Mouse (Mus musculus): ENCODE data around the gene Pla2g5. TPM values are rescaled to one million over a fixed set of nuclear protein-coding genes. Genes with fewer than 3 reads are reported as not detected.
A peak's percentile ranks its signal among the peaks of the same experiment; 100 is the strongest.
"Not testable (repeated sequence)": the region's sequence is repeated elsewhere in the genome, so short reads cannot be mapped to it uniquely, and the experiment has no call there.

Pla2g5 gene
- polyA plus RNA-seq, 1 experiment from 2014 or later: 0.38 TPM

DNA sequence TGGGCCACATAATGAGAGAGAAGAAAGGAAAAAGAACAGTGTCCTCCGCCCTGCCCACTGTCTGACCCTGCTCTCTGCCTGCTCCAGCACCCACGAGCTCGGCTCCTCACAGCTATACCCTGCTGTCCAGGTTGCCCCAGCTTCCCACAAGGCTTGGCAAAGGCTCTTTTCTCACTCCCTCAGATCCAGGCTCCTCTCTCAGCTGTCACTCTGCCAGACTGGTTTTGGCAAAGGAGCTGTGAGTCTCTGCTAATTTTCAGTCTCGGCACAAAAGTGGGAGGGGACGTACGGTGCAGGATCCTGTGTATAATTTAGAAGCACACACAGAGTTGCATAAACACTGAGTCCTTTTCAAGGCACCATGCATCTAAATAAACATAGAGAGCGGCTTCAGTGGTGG, 21.9 kb downstream of the Pla2g5 start:
- peak; percentile 42; the same call in 1 of the 2 replicates for ATAC-seq
- WGBS: 58% methylated on average over 7 of the region's 7 CpGs
- H3K27ac ChIP-seq (ENCODE audit: low read depth, low read length): no peak overlapping the region
- H3K9ac ChIP-seq (ENCODE audit: low read depth, low read length): no peak overlapping the region
- H3K4me1 ChIP-seq (ENCODE audit: control insufficient read depth, insufficient read depth, low read depth, low read length): no peaks in the 10 kb centered on the region
- no peaks in the 10 kb centered on the region for H3K36me3 ChIP-seq (ENCODE audit: control insufficient read depth, insufficient read depth, low read length)
- no peak overlapping the region for H3K4me2 ChIP-seq (ENCODE audit: low read length)
- H3K27me3 ChIP-seq (replicated peaks; ENCODE audit: control insufficient read depth, insufficient read depth, low read length): no peaks in the 10 kb centered on the region
- H3K9me3 ChIP-seq (ENCODE audit: control insufficient read depth, low read length): peaks cover 9% of the 10 kb centered on the region
- H3K4me3 ChIP-seq (ENCODE audit: low read length): no peak overlapping the region

DNA sequence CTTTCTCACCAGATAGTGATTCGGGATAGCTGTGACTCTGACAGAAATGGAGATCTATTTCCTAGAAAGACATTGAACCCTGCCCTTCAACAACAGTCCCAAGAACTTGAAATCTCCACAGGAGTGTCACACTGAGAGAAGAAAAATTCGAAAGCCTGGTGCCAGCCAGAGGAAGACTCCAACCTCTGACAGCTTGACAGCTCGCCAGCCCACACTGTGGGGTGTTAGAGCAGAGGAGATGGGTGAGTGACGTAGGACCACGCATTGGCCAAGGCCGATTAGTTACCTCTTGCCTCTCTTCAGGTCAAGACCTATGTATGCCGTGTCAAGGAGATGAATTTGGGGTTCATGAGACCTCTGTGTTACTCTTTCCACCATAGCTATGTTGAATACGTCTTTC, 22.6 kb downstream of the Pla2g5 start:
- Histone ChIP-seq H3K9ac (ENCODE audit: low read depth, low read length) (no peak overlapping the region), H3K4me3 (ENCODE audit: low read length) (no peak overlapping the region), H3K36me3 (ENCODE audit: control insufficient read depth, insufficient read depth, low read length) (no peaks in the 10 kb centered on the region), H3K9me3 (ENCODE audit: control insufficient read depth, low read length) (peaks cover 9% of the 10 kb centered on the region), H3K4me1 (ENCODE audit: control insufficient read depth, insufficient read depth, low read depth, low read length) (no peaks in the 10 kb centered on the region), H3K27ac (ENCODE audit: low read depth, low read length) (no peak overlapping the region), H3K4me2 (ENCODE audit: low read length) (no peak overlapping the region), H3K27me3 (replicated peaks; ENCODE audit: control insufficient read depth, insufficient read depth, low read length) (no peaks in the 10 kb centered on the region)
- 77% methylated on average over 8 of the region's 8 CpGs for WGBS
- no peak for ATAC-seq

DNA sequence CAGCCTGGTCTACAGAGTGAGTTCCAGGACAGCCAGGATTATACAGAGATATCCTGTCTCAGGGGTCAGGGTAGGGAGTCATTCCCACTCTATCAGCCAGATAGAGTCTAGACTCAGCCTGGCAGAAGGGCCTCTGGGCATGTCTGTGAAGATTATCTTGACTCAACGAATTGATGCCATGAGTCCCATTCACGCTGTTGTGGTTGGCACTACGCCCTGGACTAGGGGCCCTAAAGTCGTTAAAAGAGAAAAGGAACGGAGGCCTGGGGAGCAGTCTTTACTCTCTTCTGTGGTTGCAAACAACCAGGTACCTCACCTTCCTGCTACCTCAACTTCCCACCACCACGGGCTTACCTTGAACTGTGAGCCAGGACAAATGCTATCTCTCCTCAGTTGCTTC, 23.5 kb downstream of the Pla2g5 start:
- H3K27ac ChIP-seq (ENCODE audit: low read depth, low read length): no peak overlapping the region
- WGBS: 70% methylated on average over 6 of the region's 6 CpGs
- no peak for ATAC-seq
- H3K9me3 ChIP-seq (ENCODE audit: control insufficient read depth, low read length): peaks cover 9% of the 10 kb centered on the region
- H3K4me3 ChIP-seq (ENCODE audit: low read length): no peak overlapping the region
- H3K9ac ChIP-seq (ENCODE audit: low read depth, low read length): no peak overlapping the region
- H3K36me3 ChIP-seq (ENCODE audit: control insufficient read depth, insufficient read depth, low read length): no peaks in the 10 kb centered on the region
- H3K27me3 ChIP-seq (replicated peaks; ENCODE audit: control insufficient read depth, insufficient read depth, low read length): no peaks in the 10 kb centered on the region
- H3K4me1 ChIP-seq (ENCODE audit: control insufficient read depth, insufficient read depth, low read depth, low read length): no peaks in the 10 kb centered on the region
- H3K4me2 ChIP-seq (ENCODE audit: low read length): no peak overlapping the region

DNA sequence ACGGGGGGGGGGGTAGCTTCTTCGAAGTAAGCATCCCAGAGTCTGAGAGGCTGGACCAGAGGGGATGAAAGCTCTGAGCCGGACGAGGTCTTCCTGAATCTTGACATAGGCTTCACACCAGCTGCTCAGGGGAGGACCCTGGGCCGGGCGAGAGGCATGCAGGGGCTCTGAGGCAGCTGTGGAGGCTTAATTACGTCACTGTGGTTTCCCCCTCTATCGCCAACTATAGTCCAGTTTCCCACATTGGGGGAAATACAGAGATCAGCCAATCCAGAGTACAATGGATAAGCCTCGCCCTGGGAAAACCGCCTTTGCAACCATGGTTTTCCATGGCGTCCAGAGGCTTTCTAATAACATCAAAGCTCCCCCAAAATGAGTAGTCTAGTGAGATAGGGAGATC, 36.1 kb downstream of the Pla2g5 start:
- Histone ChIP-seq H3K27ac (ENCODE audit: low read depth, low read length) (no peak overlapping the region), H3K9ac (ENCODE audit: low read depth, low read length) (no peak overlapping the region), H3K36me3 (ENCODE audit: control insufficient read depth, insufficient read depth, low read length) (no peaks in the 10 kb centered on the region), H3K4me2 (ENCODE audit: low read length) (no peak overlapping the region), H3K4me3 (ENCODE audit: low read length) (no peak overlapping the region), H3K9me3 (ENCODE audit: control insufficient read depth, low read length) (0 out of 2 replicates have a peak, but pooled peaks cover 5% of the 10 kb centered on the region), H3K4me1 (ENCODE audit: control insufficient read depth, insufficient read depth, low read depth, low read length) (no peaks in the 10 kb centered on the region), H3K27me3 (replicated peaks; ENCODE audit: control insufficient read depth, insufficient read depth, low read length) (no peaks in the 10 kb centered on the region)
- no peak for ATAC-seq
- WGBS: 64% methylated on average over 11 of the region's 11 CpGs

DNA sequence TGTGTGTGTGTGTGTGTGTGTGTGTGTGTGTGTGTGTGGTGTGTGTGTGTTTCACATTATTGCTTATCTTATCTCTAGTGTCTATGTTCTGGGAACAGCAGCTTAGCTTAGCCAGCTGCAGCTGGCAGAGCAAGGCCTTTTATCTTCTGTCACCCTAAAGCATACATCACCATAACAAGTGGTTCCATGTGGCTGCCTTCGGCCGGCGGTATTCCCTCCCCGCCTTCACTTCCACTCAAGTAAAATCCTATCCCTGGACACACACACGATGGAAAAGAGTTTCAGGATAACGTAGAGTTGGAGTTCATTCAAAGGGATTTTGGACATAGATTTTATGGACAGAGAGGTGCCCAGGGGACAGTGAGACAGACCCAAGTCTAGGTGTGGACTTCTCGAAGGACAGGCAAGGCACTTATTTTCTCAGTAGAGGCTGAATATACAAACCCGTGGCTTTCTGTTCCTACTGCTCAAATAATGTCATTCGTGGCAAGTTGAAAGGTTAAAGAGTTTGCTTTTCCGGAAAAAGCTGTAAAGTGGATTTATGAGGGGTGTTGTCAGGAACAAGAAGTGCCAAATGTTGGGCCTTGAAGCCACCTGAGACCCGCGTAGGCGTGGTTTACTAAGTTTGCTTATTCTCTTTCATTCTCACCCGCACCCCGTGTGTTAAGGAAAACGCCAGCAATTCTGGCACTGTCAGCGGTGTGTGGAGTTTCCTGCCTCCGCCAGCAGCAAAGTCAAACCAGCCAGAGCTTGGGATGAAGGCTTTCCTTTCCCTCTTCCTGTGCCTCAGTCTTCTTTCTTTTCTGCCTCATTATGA, 37.3 kb downstream of the Pla2g5 start:
- WGBS: 59% methylated on average over 18 of the region's 18 CpGs

DNA sequence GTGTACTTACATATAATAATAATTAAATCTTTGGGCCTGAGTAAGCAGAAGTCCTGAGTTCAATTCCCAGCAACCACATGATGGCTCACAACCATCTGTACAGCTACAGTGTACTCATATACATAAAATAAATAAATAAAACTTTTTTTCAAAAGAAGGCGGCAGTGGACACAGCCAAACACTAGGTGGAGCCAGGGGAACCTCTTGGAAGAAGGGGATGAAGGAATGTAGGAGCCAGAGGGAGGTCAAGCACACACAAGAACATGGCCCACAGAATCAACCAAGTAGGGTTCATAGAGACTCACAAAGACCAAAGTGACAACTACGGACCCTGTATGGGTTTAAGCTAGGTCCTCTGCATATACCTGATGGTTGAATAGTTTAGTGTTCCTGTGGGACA, 38.6 kb downstream of the Pla2g5 start:
- ATAC-seq: no peak
- 85% methylated on average over 2 of the region's 2 CpGs for WGBS

More for the DNA sequence above, 37.3 kb downstream of the Pla2g5 start:
- Histone ChIP-seq H3K36me3 (ENCODE audit: control insufficient read depth, insufficient read depth, low read length) (no peaks in the 10 kb centered on the region), H3K9me3 (ENCODE audit: control insufficient read depth, low read length) (0 out of 2 replicates have a peak, but pooled peaks cover 5% of the 10 kb centered on the region), H3K27ac (ENCODE audit: low read depth, low read length) (no peak overlapping the region), H3K27me3 (replicated peaks; ENCODE audit: control insufficient read depth, insufficient read depth, low read length) (no peaks in the 10 kb centered on the region), H3K9ac (ENCODE audit: low read depth, low read length) (no peak overlapping the region), H3K4me1 (ENCODE audit: control insufficient read depth, insufficient read depth, low read depth, low read length) (no peaks in the 10 kb centered on the region), H3K4me3 (ENCODE audit: low read length) (no peak overlapping the region), H3K4me2 (ENCODE audit: low read length) (no peak overlapping the region)
- ATAC-seq: no peak

DNA sequence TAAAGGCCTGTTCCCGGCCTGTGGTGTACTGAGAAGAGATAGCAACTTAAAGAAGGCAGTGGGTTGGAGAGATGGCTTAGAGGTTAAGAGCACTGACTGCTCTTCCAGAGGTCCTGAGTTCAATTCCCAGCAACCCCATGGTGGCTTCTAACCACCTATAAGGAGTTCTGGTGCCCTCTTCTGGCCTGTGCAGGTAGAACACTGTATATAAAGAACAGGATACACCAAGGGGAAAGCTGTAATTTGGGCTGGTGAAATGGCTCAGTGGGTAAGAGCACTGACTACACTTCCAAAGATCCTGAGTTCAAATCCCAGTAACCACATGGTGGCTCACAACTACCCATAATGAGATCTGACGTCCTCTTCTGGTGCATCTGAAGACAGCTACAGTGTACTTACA, 39.1 kb downstream of the Pla2g5 start:
- H3K4me3 ChIP-seq (ENCODE audit: low read length); H3K4me2 ChIP-seq (ENCODE audit: low read length); H3K9ac ChIP-seq (ENCODE audit: low read depth, low read length); H3K4me1 ChIP-seq (ENCODE audit: control insufficient read depth, insufficient read depth, low read depth, low read length); H3K27me3 ChIP-seq (replicated peaks; ENCODE audit: control insufficient read depth, insufficient read depth, low read length); H3K36me3 ChIP-seq (ENCODE audit: control insufficient read depth, insufficient read depth, low read length); H3K9me3 ChIP-seq (ENCODE audit: control insufficient read depth, low read length); H3K27ac ChIP-seq (ENCODE audit: low read depth, low read length); ATAC-seq: not testable (repeated sequence)
- WGBS: 83% methylated on average over 2 of the region's 2 CpGs

More for the DNA sequence above, 38.6 kb downstream of the Pla2g5 start:
- Histone ChIP-seq H3K4me3 (ENCODE audit: low read length) (no peak overlapping the region), H3K36me3 (ENCODE audit: control insufficient read depth, insufficient read depth, low read length) (no peaks in the 10 kb centered on the region), H3K27ac (ENCODE audit: low read depth, low read length) (no peak overlapping the region), H3K9me3 (ENCODE audit: control insufficient read depth, low read length) (0 out of 2 replicates have a peak, but pooled peaks cover 5% of the 10 kb centered on the region), H3K27me3 (replicated peaks; ENCODE audit: control insufficient read depth, insufficient read depth, low read length) (no peaks in the 10 kb centered on the region), H3K9ac (ENCODE audit: low read depth, low read length) (no peak overlapping the region), H3K4me2 (ENCODE audit: low read length) (no peak overlapping the region), H3K4me1 (ENCODE audit: control insufficient read depth, insufficient read depth, low read depth, low read length) (no peaks in the 10 kb centered on the region)

DNA sequence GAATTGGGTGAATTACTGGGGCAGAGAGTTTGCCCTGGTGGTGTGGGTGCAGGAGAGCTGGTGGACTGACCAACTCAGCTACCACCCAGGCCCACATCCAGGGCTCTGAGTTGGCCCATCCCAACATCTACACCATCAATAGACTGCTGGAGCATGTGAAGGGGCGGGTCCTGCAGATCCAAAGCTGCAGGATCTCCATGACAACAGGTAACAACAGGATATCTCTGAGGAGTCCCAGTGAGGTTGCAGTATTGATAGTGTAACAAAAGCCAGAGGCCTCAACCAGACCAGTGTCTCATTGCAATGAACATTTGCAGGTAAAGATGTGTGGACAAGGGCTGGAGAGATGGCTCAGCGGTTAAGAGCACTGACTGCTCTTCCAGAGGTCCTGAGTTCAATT, 42.2 kb downstream of the Pla2g5 start:
- Histone ChIP-seq H3K4me2 (ENCODE audit: low read length) (no peak overlapping the region), H3K27me3 (replicated peaks; ENCODE audit: control insufficient read depth, insufficient read depth, low read length) (no peaks in the 10 kb centered on the region), H3K9me3 (ENCODE audit: control insufficient read depth, low read length) (0 out of 2 replicates have a peak, but pooled peaks cover 5% of the 10 kb centered on the region), H3K4me3 (ENCODE audit: low read length) (no peak overlapping the region), H3K27ac (ENCODE audit: low read depth, low read length) (no peak overlapping the region), H3K36me3 (ENCODE audit: control insufficient read depth, insufficient read depth, low read length) (no peaks in the 10 kb centered on the region), H3K9ac (ENCODE audit: low read depth, low read length) (no peak overlapping the region), H3K4me1 (ENCODE audit: control insufficient read depth, insufficient read depth, low read depth, low read length) (no peaks in the 10 kb centered on the region)
- no peak for ATAC-seq
- 84% methylated on average over 2 of the region's 2 CpGs for WGBS

DNA sequence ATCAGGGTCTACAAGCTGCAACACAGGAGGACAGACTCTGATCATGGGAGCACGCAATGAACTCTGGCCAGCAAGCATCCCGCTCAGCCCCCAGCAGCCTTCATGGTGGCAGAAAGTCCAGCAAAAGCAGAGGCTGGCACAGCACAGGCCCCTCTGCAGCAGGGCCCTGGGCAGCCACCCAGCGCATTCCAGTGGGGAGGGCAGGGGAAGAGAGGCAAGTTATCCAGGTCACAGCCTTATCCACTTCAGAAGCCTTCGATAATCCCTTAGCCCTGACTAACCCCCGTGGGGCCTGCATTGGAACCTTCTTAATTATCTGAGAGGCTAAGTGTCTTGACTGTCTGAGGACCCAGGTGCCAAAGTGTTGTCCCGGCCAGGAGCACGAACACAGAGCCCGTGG, 44.2 kb downstream of the Pla2g5 start:
- Histone ChIP-seq H3K9ac (ENCODE audit: low read depth, low read length) (no peak overlapping the region), H3K27me3 (replicated peaks; ENCODE audit: control insufficient read depth, insufficient read depth, low read length) (no peaks in the 10 kb centered on the region), H3K4me1 (ENCODE audit: control insufficient read depth, insufficient read depth, low read depth, low read length) (no peaks in the 10 kb centered on the region), H3K36me3 (ENCODE audit: control insufficient read depth, insufficient read depth, low read length) (no peaks in the 10 kb centered on the region), H3K4me2 (ENCODE audit: low read length) (no peak overlapping the region), H3K27ac (ENCODE audit: low read depth, low read length) (no peak overlapping the region), H3K9me3 (ENCODE audit: control insufficient read depth, low read length) (0 out of 2 replicates have a peak, but pooled peaks cover 5% of the 10 kb centered on the region), H3K4me3 (ENCODE audit: low read length) (no peak overlapping the region)
- ATAC-seq: no peak; the same call in 1 of the 2 replicates
- 47% methylated on average over 8 of the region's 8 CpGs for WGBS
